Mouse (Mus musculus) sigmoid colon, adult 10 weeks (tissue): ENCODE data around the gene Serinc5. TPM values are rescaled to one million over a fixed set of nuclear protein-coding genes. Genes with fewer than 3 reads are reported as not detected.

Experiments
- polyA plus RNA-seq: library from polyadenylated mRNA; stranded (reverse); fragments of 350-450 nt; fragmentation: Illumina TruSeq; extraction: RNeasy Lipid Tissue Mini Kit (QIAGEN cat#74804); gene quantifications from one replicate; pipeline ENCODE4 v1.2.3, GENCODE M21; 2014; ENCODE audit warnings: low read depth, low replicate concordance

The Serinc5 gene
- polyA plus RNA-seq: 122 TPM

DNA sequence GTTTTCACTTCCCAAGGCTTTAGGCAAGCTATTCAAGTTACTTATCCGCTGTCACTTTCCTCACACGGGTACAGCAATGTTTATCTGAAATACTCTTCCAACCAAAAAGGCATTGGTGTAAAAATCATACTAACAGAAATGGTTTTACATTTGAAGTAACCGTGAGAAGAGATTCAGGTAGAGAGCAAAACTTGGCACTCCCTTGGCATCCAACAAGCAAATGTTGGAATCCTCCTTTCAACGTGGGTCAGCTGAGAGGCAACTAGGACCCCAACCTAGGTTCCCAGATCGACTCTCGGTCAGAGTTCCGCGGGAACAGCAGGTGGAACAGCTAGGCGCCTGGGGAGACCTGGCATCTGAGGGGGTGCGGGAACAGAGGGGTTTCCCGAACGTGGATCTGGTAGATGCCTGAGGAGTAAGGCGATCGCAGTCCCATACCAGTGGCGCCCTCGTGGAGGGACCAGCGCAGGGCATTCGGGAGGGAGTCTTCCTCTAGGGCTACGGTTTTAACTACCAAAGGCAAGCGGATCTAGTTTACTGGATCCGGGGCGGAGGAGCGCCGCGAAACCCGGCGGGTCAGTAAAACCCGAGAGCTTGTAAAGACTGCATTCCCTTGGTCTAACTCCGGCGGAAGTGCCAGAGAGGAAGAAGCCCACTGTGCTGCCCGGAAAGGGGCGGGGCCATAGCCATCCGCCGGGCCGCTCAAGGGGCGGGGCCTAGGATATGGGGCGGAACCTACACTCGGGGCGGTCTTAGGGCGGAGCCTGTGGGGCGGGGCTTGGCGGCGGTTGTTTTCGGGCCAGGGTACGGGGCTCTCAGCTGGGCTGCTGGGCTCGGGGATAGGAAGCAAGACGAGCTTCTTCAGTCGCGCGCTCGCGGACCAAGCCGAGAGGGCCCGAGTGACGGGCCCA, at the start of gene Serinc5:
Gene Serinc5, plus strand, starts transcription at position 781 of the 911 bp plus-strand sequence.

DNA sequence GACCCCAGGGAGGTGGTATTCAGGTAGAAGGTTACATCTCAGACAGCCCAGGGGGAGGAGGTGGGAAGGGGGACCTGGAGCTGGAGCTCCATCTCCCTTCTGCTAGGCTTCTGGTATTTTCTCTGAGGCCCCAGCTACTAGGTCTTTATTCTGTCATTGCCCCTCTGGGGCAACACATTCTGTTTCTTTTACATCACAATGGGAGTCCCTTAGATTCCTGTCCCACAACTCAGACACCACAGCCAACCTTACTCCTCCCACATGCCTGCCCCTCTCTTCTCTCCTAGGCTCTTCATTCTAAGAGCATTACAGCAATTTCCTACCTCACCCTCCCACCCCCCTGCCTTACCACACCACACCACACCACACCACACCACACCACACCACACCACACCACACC, 34.8 kb upstream of the Serinc5 start, which contains the start of gene Spz1:
Gene Spz1, minus strand, starts transcription at position 101 of the 400 bp plus-strand sequence.

Other genes with a start within 250 kb of the Serinc5 start
- gene Ankrd34b, start 185.2 kb upstream of the Serinc5 start, polyA plus RNA-seq: 0.13 TPM
- gene Fam151b, start 127.1 kb upstream of the Serinc5 start, polyA plus RNA-seq: 7.8 TPM
- gene Zfyve16, start 80.2 kb upstream of the Serinc5 start, polyA plus RNA-seq: 42.9 TPM
- not detected for gene Spz1, start 34.9 kb upstream of the Serinc5 start, polyA plus RNA-seq
- 58.3 TPM for gene Thbs4, start 183.7 kb downstream of the Serinc5 start, polyA plus RNA-seq
- 43.6 TPM for gene Mtx3, start 233.7 kb downstream of the Serinc5 start, polyA plus RNA-seq